Mouse (Mus musculus) cerebellum, adult 2 months (tissue): ENCODE measurements around the gene Olfr522.

Experiments
- CTCF ChIP-seq: fragments of 200-500 bp; IDR thresholded peaks from 2 replicates; pipeline ENCODE4 v1.5.1; 2011; ENCODE audit warnings: low read depth, mild to moderate bottlenecking, control low read depth, low read length, moderate library complexity, borderline replicate concordance; ENCODE audit not compliant: insufficient read depth
- POLR2A ChIP-seq: fragments of 200-500 bp; IDR thresholded peaks from 2 replicates; pipeline ENCODE4 v1.6.1; 2011; ENCODE audit warnings: low read length, control low read depth, borderline replicate concordance; ENCODE audit not compliant: insufficient read depth

GRCm38 (mm10) chr7:140190435-140190834 is 25.9 kb upstream of the Olfr522 start:
- TF ChIP-seq POLR2A (no peak), CTCF (no peak)
